Mouse (Mus musculus) testis, postnatal 14 days (tissue): ENCODE data around the gene Cc2d1b.

ENCODE experiments used
- DNase-seq: peaks from one replicate; pipeline ENCODE4 v3.0.0; 2021; ENCODE audit warnings: low spot score

Cc2d1b gene

DNA sequence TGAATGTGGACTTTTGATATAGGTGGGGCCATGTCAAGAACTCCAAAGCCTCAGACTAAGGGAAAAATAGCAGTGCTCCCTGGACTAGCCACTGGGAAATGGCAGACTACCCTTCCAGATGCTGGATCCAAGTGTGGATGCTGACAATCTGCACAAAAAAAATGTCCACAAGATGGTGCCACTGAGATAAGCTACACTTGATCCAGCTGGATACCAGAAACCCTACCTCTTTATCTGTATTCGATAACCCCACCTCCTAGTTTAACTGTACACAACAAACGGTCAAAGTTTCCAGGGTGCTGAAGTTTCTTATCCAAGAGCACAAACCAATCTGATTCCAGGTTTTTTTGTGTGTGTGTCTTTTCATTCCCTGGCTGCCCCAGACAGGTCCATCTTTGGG is 44.7 kb downstream of the Cc2d1b start:
- no peak for DNase-seq
